Mouse (Mus musculus): ENCODE data around the gene Smpd2.

GRCm38 (mm10) chr10:41514301-41514700 is 24.1 kb upstream of the Smpd2 start:
- no peak for TF ChIP-seq CTCF (IDR thresholded peaks at IDR 0.05; ENCODE audit: borderline replicate concordance, control insufficient read depth, extremely low read depth, insufficient read depth, low read length, poor library complexity)
- TF ChIP-seq POLR2A (IDR thresholded peaks at IDR 0.05; ENCODE audit: control insufficient read depth, extremely low read depth, insufficient read depth, low read length, poor library complexity): no peak

Measured in thymus, adult 2 months (tissue).